ENCODE assay signal across 8 mouse cellular contexts in genomic region chr4:151851179-151851578, GRCm38 (mm10). TPM values are rescaled to one million over a fixed set of nuclear protein-coding genes. Genes with fewer than 3 reads are reported as not detected.
A peak's percentile ranks its signal among the peaks of the same experiment; 100 is the strongest.
DNase-seq lines count a peak whose midpoint lies in the region; ATAC-seq and TF ChIP-seq lines count a peak whose summit lies in the region.

No protein-coding gene starts in this region.

- DNase-seq in forebrain, embryonic 10.5 days (ENCODE audit: extremely low spot score, low spot score), result peak; percentile 29
- DNase-seq in right cerebral cortex, postnatal 14 days, result peak; percentile 41
- no peak for DNase-seq in right cerebral cortex, adult 18-20 months
- DNase-seq in heart, postnatal 25 days (ENCODE audit: low spot score), result peak; percentile 10
- DNase-seq in lung, embryonic 14.5 days, result peak; percentile 80
- DNase-seq in splenic B cell, adult 2 months (ENCODE audit: low read depth, low spot score), result peak; percentile 77

- H3K4me1 ChIP-seq in forebrain, embryonic 10.5 days, result 0 out of 2 replicates have a peak, but pooled peaks cover 5% of the 10 kb centered on the region
- H3K4me1 ChIP-seq in forebrain, embryonic 15.5 days, result peaks cover 8% of the 10 kb centered on the region
- no peaks in the 10 kb centered on the region for H3K4me1 ChIP-seq in lung, embryonic 14.5 days (ENCODE audit: insufficient read depth)

- WGBS in forebrain, embryonic 10.5 days, result 73% methylated on average over 2 of the region's 2 CpGs
- 52% methylated on average over 2 of the region's 2 CpGs for WGBS in forebrain, embryonic 15.5 days
- whole genome bisulfite sequencing in lung, embryonic 14.5 days, result 52% methylated on average over 2 of the region's 2 CpGs

- no peaks in the 10 kb centered on the region for H3K27me3 ChIP-seq in forebrain, embryonic 10.5 days (ENCODE audit: poor library complexity, severe bottlenecking)
- H3K27me3 ChIP-seq in forebrain, embryonic 15.5 days, result no peaks in the 10 kb centered on the region
- H3K27me3 ChIP-seq in lung, embryonic 14.5 days (ENCODE audit: insufficient read depth, low read length), result no peaks in the 10 kb centered on the region
- no peaks in the 10 kb centered on the region for H3K27me3 ChIP-seq in splenic B cell, adult 2 months (ENCODE audit: control insufficient read depth, insufficient read depth, low read length, poor library complexity, severe bottlenecking)

- H3K4me3 ChIP-seq in forebrain, embryonic 10.5 days, result no peak overlapping the region
- H3K4me3 ChIP-seq in forebrain, embryonic 15.5 days, result no peak overlapping the region
- no peak overlapping the region for H3K4me3 ChIP-seq in lung, embryonic 14.5 days (ENCODE audit: low read depth, low read length)

- no peak overlapping the region for H3K4me2 ChIP-seq in forebrain, embryonic 15.5 days (replicated peaks)
- H3K4me2 ChIP-seq in lung, embryonic 14.5 days, result no peak overlapping the region

- ATAC-seq in forebrain, embryonic 15.5 days (replicated peaks), result no peak
- ATAC-seq in common myeloid progenitor, adult 5-6 weeks (replicated peaks; ENCODE audit: low read depth, poor library complexity, severe bottlenecking), result peak; percentile 92
- no peak for ATAC-seq in lung, embryonic 14.5 days (ENCODE audit: insufficient read depth)

- peaks cover 6% of the 10 kb centered on the region for H3K36me3 ChIP-seq in forebrain, embryonic 10.5 days (replicated peaks)
- no peaks in the 10 kb centered on the region for H3K36me3 ChIP-seq in forebrain, embryonic 15.5 days
- H3K36me3 ChIP-seq in lung, embryonic 14.5 days (ENCODE audit: insufficient read depth), result 0 out of 2 replicates have a peak, but pooled peaks cover 7% of the 10 kb centered on the region
- no peaks in the 10 kb centered on the region for H3K36me3 ChIP-seq in splenic B cell, adult 2 months (ENCODE audit: control insufficient read depth, insufficient read depth, low read length, poor library complexity, severe bottlenecking)

- no peak overlapping the region for H3K9ac ChIP-seq in forebrain, embryonic 15.5 days (replicated peaks)
- no peak overlapping the region for H3K9ac ChIP-seq in lung, embryonic 14.5 days

- H3K27ac ChIP-seq in forebrain, embryonic 10.5 days, result no peak overlapping the region
- no peak overlapping the region for H3K27ac ChIP-seq in forebrain, embryonic 15.5 days (replicated peaks)
- H3K27ac ChIP-seq in lung, embryonic 14.5 days (ENCODE audit: low read depth), result no peak overlapping the region

- no peaks in the 10 kb centered on the region for H3K9me3 ChIP-seq in forebrain, embryonic 10.5 days
- no peaks in the 10 kb centered on the region for H3K9me3 ChIP-seq in forebrain, embryonic 15.5 days
- no peaks in the 10 kb centered on the region for H3K9me3 ChIP-seq in lung, embryonic 14.5 days (ENCODE audit: low read depth, low read length)

- intact Hi-C loops in heart, postnatal 25 days (cut with DNase I), result loop anchor here (5.0 to 10.0 kb wide), 2 partner anchors 364 to 516 kb away; no protein-coding TSS in a partner anchor

- TF ChIP-seq CTCF in lung, embryonic 14.5 days (IDR thresholded peaks at IDR 0.05; ENCODE audit: low read depth), result peak; percentile 75

RNA-seq across cellular contexts. Expression of gene Camta1, which starts 10.5 kb away (rescaled TPM):
- 122 and 131 TPM in 2 replicates for polyA plus RNA-seq in forebrain, embryonic 10.5 days (2016; fragmentation: Nextera tagmentation; extraction: Ambion mirVana)
- 130 and 141 TPM in 2 replicates for polyA plus RNA-seq in forebrain, embryonic 15.5 days (2015; fragmentation: Nextera tagmentation; extraction: Ambion mirVana)
- 26.6 and 34.9 TPM in 2 replicates for total RNA-seq in common myeloid progenitor, adult 5-6 weeks (2017)
- total RNA-seq in heart, postnatal 25 days (2021), result 100 to 1,000 TPM; 234 to 244 TPM
- 87.5 and 96.8 TPM in 2 replicates for polyA plus RNA-seq in lung, embryonic 14.5 days (2014; fragmentation: Nextera tagmentation; extraction: Ambion mirVana)
